Mouse (Mus musculus): ENCODE results near the gene Hspb11.

Hspb11 gene

GRCm38 (mm10) chr4:107306966-107307365 is 53.6 kb downstream of the Hspb11 start, which contains the start of gene Dio1:
Gene Dio1 (minus strand): TSS chr4:107307169.
- DNase-seq (ENCODE audit: extremely low spot score, low read depth, low spot score) = no peak

- peak; percentile 56 for DNase-seq (ENCODE audit: extremely low spot score, low read depth, low spot score)
Observed at GRCm38 (mm10) chr4:107313690-107314478, 60.5 kb downstream of the Hspb11 start, which contains the start of gene Yipf1. Gene Yipf1 (plus strand): TSS chr4:107314363.

GRCm38 (mm10) chr4:107314479-107314805 is 61.0 kb downstream of the Hspb11 start:
- DNase-seq (ENCODE audit: extremely low spot score, low read depth, low spot score) = no peak

- no peak for DNase-seq (ENCODE audit: extremely low spot score, low read depth, low spot score)
Observed at GRCm38 (mm10) chr4:107318646-107319045, 65.3 kb downstream of the Hspb11 start.

- DNase-seq (ENCODE audit: extremely low spot score, low read depth, low spot score) = no peak
Observed at GRCm38 (mm10) chr4:107321041-107321440, 67.6 kb downstream of the Hspb11 start.

- no peak for DNase-seq (ENCODE audit: extremely low spot score, low read depth, low spot score)
Observed at GRCm38 (mm10) chr4:107323113-107323512, 69.7 kb downstream of the Hspb11 start.

GRCm38 (mm10) chr4:107328530-107328929 is 75.1 kb downstream of the Hspb11 start:
- no peak for DNase-seq (ENCODE audit: extremely low spot score, low read depth, low spot score)

Measured in hindlimb bud, embryonic 11.5 days (tissue).